Mouse (Mus musculus) naive thymus-derived CD4-positive, alpha-beta T cell, adult 2 months (primary cell): ENCODE data around the gene Phf11c.
"Not testable (repeated sequence)": the region's sequence is repeated elsewhere in the genome, so short reads cannot be mapped to it uniquely, and the experiment has no call there.

Source experiments
- DNase-seq: peaks from one replicate; pipeline ENCODE4 v3.0.0-alpha.2; 2011; ENCODE audit warnings: low read depth

The Phf11c gene

DNA sequence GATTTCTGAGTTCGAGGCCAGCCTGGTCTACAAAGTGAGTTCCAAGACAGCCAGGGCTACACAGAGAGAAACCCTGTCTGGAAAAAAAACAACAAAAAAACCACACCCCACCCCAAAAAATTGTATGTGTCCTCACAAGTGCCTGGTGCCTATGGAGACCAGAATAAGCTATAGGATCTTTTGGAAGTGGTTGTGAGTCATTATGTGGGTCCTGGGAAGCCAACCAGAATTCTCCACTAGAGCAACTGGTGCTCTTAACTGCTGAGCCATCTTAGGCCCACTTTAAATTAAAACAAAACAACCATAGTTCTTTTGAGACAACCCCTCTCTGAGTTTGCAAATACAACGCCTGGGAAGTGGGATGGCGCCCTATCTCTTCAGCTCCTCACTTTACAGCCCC, at the start of gene Phf11c:
Gene Phf11c (minus strand): TSS at position 101 of the 400 bp plus-strand sequence.
- DNase-seq: no peak

DNA sequence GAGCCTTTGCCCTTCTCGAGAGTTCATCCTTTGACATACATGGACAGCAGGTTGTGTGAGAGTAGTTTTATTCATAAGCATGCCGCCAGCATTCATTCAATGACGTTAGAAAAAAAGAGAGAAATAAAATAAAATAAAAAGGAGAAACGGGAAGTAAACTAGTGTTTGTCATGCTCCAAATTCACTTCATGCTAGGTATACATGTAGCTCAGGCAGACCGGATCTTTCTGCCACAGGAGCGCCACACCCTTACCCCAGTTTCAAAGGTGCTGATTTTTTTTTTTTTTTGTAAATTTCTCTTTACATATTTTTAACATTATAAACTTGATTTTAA, 46.3 kb upstream of the Phf11c start:
- DNase-seq: peak; percentile 65

DNA sequence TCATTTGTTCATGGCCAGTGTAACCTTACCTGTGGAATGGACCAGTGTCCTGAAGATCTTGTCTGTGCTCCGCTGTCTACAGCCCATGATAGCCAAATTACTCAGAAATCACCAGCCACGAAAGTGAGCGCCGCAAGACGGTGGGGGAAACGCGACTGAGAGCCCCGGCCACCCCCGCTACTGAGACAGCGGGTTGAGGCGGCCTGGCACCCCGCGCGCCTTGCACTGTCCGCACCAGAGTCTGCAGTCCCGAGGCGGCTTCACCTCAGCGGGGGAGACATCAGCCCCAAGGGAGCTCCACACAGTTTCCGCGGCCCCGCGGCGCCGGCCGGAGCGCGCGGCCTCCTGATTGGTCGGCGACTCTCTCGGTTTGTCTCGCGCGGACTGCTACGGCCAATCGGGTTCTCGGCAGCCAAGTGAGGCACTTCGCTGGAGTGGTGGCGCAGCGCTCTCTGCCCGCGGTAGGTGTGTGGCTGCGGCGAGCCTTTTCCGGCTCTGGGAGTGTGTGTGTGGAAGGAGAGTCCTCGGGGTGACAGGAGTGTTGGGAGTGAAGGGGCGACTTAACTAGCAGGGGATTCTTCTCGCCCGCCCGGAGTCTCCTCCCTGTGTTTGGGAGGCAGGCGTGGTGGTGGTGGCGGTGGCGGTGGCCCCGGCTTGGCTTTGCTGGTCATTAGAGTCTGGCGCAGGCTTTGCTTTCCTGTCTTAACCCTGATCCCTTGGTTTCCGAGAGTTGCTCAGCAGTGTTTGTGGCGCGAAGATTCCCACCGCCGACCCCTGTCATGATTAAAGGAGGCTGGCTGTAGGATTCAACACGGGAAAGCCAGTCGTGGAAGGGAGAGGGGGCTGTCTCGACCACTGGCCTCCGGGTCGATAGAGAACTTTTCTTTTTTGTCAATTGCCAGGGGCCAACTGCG, 45.6 kb upstream of the Phf11c start, which contains the start of the genes Setdb2 and Cab39l:
Gene Setdb2 (minus strand): TSS at position 327 of the 914 bp plus-strand sequence.
Gene Cab39l (plus strand): TSS at position 415 of the 914 bp plus-strand sequence.
- DNase-seq: peak; percentile 95

DNA sequence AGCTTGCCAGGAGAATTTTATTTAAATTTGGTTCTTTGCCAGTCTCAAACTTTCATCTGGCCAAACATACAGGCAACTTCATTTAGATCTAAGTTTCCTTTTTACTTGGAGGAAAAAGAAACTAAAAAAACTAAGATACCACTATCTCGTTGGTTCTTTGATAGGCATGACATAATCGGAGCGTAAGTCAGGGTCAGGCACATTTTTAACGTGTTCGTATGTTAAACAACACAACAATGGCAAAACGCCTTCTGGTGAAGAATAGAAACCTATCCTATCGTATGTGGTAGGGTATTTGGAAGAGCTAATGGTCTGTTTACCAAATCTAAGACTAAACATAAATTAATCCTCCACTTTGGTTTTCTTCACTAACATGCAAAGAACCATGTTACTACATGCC, 44.9 kb upstream of the Phf11c start:
- peak; percentile 66 for DNase-seq

DNA sequence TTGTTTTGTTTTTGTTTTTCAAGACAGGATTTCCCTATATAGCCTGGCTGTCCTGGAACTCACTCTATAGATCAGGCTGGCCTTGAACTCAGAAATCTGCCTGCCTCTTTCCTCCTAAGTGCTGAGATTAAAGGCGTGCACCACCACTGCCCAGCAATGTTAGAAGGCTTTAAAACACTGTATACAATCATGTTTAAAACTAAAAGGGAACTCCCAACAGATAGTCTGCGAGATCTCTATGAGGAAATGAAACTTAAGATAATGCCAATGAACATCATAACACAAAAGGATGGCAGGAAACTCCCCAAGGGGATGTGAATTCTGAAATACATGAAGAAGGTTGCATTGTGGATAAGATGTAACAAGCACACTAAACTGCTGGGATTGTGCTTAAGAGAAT, 43.3 kb upstream of the Phf11c start:
- no peak for DNase-seq

DNA sequence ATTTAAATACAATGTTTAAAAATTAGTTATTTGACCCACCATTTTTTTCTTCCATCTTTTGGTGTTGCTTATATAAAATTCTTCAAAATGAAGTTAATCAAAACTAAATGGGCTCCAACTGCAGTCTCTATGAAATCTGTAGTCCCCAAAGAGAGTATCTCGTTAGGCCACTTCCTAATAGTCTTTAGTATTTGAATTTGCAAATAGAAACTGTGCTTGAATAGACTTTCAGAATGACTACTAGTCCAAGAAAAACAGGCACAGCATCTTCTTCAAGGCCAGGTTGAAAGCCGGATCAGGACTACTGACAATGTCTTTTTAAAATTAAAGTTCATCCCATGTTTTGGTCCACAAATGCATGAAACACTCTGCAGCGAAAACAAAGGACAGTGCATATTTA, 42.2 kb upstream of the Phf11c start:
- no peak for DNase-seq

DNA sequence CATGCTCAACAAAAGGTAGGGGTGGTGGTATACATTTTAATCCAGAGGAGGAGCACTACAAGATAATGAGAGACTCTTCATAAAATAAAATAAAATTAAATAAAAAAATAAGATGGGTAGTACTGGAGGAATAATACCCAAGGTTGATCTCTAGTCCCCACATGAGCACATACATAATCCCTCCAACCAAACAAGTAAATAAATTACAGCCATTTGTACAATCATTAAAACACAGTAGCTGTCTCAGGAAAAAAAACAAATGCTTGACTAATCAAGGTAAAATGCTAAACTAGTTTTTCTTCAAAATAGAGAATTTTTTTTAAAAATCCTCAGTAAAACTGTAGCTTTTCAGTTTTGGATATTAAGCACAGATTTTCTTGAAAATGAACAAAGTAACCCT, 40.0 kb upstream of the Phf11c start:
- no peak for DNase-seq

DNA sequence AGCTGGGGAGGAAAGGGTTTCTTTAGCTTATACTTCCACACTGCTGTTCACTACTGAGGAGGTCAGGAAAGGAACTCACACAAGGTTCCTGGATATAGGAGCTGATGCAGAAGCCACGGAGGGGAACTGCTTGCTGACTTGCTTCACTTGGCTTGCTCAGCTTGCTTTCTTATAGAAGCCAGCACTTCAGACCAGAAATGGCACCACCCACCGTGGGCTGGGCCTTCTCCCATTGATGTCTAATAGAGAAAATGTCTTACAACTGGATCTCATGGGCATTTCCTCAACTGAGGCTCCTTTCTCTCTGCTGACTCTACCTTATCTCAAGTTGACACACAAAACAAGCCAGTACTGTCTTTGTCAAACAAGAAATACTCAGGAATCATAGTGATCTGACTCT, 38.7 kb upstream of the Phf11c start:
- DNase-seq: no peak

DNA sequence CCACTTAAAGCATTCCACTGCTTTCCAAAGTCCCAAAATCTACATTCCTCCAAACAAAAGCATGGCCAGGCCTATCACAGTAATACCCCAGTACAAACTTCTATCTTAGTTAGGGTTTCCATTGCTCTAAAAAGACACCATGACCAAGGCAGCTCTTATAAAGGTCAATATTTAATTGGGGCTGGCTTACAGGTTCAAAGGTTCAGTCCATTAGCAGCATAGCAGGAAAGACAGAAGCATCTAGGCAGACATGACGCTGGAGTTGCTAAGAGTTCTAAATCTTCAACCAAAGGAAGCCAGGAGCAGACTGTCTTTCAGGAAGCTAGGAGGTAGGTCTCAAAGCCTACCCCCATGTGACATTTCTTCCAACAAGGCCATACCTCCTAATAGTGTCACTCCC, 35.4 kb upstream of the Phf11c start:
- DNase-seq: no peak

DNA sequence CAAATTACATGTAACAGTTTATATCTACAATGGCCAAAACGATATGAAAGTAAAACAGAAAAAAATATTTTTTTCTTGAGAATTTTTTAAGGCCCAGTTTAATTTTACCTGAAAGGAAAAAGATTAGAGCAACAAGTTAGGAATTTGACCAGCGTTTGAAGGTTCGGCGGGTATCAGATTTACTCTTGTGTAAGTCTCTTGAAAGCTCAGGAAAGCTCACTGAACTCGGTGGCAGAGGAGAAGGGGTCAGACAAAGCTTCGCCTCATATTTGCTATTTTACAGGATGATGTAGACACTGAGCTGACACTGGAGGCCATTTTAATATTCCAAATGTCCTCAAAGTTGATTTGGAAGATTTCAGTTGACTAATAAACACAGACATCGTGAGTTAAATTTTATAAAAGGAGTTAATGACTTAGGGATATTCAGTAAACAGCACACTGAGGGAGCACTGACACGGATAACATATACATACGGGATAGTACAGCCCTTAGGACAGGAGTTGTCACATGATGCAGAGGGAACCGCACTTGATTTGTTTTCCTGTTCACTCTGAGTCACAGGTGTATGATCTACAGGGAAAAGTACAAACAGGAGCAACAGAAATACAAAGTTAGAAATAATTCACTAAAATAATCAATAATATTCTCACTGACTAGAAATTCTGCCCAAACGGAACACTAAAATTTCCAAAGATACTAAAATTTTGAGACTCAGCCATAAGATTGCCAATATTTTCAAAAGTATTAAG, 27.9 kb upstream of the Phf11c start:
- no peak for DNase-seq

DNA sequence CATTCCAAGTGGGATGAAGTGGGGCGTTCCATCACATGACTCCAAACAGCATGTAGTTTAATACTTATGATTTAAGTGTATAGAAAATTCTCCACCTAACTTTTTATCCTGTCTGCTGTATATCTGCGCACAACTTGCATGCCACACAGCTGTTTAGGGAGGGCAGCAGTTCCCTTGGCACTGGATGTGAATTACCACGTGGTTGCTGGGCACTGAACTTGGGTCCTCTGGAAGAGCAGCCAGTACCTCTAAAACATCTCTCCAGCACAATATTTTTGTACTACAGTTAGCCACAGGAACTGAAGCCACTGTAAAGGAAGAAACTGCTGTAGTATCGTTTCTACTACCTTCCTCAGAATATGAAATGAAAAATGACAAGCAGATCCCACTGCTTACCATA, 23.0 kb upstream of the Phf11c start:
- no peak for DNase-seq

DNA sequence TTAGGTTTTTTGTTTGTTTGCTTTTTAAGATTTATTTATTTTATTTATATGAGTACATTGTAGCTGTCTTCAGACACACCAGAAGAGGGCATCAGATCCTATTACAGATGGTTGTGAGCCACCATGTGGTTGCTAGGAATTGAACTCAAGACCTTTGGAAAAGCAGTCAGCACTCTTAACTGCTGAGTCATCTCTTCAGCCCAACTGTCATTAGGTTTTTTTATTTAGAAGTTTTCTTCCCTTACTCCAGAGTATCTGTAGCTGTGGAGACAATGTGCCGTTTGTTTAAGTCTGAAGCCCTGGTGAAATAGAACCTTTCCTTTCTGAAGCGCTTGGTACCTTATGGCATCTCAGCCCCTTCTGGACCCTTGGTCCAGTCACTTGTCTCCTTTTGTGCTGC, 19.8 kb upstream of the Phf11c start:
- not testable (repeated sequence) for DNase-seq

DNA sequence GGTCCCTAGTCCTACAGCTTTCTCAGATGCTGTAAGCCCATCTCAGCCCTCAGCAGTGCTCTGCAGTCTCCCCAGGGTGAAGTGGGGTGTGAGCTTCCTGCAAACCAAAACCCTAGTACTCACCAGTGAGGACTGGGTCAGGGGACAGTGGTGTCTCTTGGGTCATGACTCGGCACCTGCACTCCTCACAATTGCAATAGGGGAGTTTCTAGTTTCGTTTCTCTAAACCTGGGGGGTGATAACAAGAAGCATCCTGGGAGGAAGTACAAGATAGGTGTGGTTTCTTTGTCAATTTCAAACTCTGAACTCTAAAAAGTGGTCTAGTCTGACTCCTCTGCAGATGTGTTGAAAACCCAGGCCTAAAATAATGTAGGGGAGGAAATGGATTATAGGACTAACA, 1.8 kb upstream of the Phf11c start:
- DNase-seq: peak; percentile 65

DNA sequence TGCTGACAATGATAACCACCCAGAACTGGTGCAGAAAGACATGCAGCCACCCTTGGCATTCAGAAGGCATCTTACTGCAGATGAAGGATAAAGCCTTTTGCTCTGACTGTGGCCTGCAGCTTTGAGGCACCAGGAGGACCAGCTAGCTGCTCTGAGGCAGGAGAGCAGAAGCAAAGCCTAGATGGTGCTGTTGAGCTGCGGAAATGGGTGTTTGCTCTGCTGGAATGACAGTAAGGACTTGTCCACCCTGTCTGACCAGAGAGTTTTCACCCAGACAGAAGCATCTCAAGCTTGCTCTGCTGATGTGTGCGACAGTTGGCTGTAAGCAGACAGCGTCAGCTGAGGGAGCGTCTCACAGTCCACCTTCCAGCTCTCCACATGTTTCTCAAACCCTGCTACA, 5.0 kb downstream of the Phf11c start:
- DNase-seq: not testable (repeated sequence)

DNA sequence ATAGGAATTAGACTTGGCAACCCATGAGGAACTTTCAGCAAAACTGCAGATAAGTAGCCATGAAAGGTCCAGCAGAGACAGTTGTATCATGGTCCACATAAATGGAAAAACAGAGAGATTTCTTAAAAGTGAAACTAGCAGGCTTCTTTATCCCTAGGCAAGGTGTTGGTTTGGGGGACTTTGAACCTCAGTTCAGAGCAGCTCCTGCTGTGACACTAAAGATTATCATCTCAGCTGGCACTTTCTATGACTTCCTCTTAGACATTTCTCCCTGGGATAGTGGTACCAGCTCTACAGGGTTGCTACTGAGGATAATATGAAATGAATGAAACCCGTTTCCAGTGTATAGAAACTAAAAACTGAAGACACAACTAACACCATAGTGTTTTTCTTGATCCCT, 5.6 kb downstream of the Phf11c start:
- no peak for DNase-seq

DNA sequence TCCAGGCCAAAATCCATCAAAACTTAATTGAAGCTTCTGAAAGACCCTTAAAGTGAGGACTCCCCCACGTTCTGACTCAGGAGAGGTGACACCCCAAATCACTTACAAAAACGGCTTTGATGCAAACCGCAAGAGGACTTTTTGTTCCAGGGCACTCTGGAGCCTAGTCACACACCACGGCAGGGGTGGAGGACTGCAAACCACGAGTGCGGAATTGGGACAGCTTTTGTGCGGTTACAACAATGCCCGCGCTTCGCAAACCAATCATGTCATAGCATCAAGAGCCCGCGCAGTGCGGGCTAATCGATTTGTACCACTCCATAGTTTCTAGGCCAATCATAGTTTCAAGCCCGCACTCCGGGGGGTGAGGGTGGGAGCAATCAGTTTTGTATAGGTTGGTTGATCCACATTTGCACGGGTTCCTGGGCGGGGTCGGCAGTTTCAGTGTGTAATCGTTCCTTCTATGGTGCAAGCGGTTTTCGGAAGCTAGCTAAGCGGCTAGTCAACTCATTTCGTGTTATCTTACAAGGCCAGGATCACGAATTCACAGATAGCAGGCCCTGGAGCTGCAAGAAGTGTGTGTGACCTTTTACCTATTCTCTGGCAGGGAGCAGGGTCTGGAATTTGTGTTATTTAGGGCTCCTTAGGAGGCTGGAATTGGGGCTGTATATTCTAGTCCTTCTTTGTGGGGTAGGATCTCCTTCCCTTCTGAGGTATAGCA, 24.7 kb downstream of the Phf11c start:
- DNase-seq: no peak

DNA sequence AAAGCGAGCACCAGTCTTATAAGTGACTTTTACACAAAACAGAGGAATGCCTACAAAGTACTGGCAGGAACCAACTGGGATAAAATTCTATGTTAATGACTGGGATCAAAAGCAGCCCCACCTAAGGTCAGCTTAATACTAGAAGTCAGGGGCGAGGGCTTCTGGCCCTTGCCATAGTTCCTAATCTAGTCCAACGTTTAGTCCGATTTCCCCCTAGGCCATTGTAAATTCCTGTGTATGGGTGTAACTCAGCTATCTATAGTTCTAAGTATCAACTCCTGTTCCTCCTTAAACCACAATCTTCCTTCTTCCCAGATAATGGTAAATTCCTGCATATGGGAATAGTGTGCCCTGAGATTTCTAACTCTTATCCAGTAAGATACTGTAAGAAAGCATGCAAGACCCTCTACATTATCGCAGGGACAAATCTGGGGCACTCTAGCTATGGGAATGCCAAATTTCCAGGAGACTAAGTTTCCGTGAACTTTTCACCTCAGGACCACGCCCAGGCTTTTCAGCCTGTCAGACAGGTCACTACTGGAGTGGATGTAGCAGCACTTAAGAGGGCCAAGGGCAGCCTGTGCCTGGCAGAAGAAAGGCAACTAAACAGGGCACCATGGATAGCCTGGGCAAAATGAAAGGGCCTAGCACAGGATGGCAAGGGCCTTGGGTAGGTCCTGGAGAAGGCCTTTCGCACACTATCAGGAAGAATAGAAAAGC, 28.6 kb downstream of the Phf11c start:
- DNase-seq: no peak

DNA sequence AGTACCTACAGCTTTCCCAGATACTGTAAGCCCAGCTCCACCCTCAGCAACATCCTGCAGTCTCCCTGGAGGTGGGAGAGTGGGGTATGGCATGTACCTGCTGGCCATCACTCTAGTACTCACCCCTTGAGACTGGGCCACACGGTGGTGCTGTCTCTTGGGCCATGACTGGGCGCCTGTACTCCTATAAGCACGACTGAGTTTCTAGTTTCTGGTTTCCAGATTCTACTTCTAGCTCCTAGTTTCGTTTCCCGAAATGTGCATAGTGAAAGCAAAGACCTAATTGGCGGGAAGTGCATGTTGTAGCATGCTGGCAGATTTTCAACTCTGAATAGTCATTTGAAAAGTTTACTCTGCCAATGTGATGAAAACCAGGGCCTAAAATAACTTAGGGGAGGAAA, 29.9 kb downstream of the Phf11c start, which contains the start of gene Phf11d:
Gene Phf11d (minus strand): TSS at position 227 of the 401 bp plus-strand sequence.
- DNase-seq: no peak

DNA sequence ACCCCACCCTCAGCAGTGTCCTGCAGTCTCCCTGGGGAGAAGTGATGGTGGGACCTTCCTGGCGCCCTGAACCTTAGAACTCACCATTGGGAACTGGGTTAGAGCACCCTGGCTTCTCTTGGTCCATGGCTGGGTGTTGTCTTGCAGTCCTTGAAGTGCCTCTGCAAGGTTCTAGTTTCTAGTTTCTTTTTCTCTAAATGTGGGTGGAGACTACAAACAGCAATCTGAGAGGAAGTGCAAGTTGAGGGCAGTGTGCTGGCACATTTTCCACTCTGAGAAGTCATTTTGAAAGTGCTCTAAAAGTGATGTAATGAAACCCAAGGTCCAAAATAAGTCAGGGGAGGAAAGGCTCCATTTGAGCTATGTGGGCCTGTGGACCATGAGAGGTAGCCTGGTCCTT, 54.0 kb downstream of the Phf11c start, which contains the start of gene Phf11b:
Gene Phf11b (minus strand): TSS at position 163 of the 400 bp plus-strand sequence.
- peak; percentile 67 for DNase-seq

DNA sequence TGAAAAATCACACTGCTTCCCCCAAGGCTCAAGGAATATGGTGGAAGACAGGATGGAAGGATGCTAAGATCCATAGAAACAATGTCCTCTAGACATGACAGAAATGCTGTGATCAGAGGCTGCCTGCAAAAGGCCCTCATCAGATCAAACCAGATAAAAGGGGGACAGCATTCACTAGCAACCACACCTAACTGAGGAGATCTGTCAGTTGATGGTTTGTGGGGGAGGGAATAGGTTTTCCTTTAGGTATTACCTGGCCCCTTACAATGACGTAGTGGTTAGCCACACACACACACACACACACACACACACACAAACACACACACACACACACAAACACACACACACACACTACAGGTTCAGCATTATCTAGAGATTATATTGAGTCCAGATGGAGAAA, 55.6 kb downstream of the Phf11c start:
- peak; percentile 29 for DNase-seq

DNA sequence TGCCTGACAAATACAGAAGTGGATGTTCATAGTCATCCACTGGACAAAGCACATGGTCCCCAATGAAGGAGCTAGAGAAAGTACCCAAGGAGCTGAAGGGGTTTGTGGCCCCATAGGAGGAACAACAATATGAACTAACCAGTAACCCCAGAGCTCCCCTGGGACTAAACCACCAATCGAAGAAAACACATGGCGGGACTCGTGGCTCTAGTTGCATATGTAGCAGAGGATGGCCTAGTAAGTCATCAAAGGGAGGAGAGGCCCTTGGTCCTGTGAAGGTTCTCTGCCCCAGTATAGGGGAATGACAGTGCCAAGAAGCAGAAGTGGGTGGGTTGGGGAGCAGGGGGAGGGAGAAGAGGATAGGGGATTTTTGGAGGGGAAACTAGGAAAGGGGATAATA, 59.1 kb downstream of the Phf11c start:
- DNase-seq: not testable (repeated sequence)
